Mouse (Mus musculus) intestine, embryonic 16.5 days (tissue): Measurements from ENCODE around the gene Sfmbt1. TPM values are rescaled to one million over a fixed set of nuclear protein-coding genes. Genes with fewer than 3 reads are reported as not detected.
A peak's percentile ranks its signal among the peaks of the same experiment; 100 is the strongest.

Source experiments
- ATAC-seq: fragments of 200-750 bp; cut with Nextera tagmentation; 2 replicates; pipeline ENCODE4 v1.8.0; 2017; ENCODE audit warnings: moderate TSS enrichment, moderate library complexity
- H3K27ac ChIP-seq: fragments of 300-500 bp; sonication (generic); 2 replicates; pipeline ENCODE4 v1.5.1; 2014; ENCODE audit warnings: mild to moderate bottlenecking, low read length
- H3K27me3 ChIP-seq: fragments of 300-500 bp; sonication (generic); replicated peaks from 2 replicates; pipeline ENCODE4 v1.6.1; 2014; ENCODE audit warnings: low read length, control low read depth, mixed read lengths; ENCODE audit not compliant: control insufficient read depth, insufficient read depth
- H3K36me3 ChIP-seq: fragments of 300-500 bp; sonication (generic); 2 replicates; pipeline ENCODE4 v1.6.1; 2014; ENCODE audit warnings: low read length, control low read depth; ENCODE audit not compliant: control insufficient read depth, insufficient read depth
- H3K4me1 ChIP-seq: fragments of 300-500 bp; sonication (generic); 2 replicates; pipeline ENCODE4 v1.6.1; 2014; ENCODE audit warnings: low read length, control low read depth, mixed read lengths; ENCODE audit not compliant: control insufficient read depth, insufficient read depth
- H3K4me2 ChIP-seq: fragments of 300-500 bp; sonication (generic); 2 replicates; pipeline ENCODE4 v1.6.1; 2014; ENCODE audit warnings: low read depth, low read length, control low read depth
- H3K4me3 ChIP-seq: fragments of 300-500 bp; sonication (generic); 2 replicates; pipeline ENCODE4 v1.5.1; 2014; ENCODE audit warnings: mild to moderate bottlenecking, low read length
- H3K9ac ChIP-seq: fragments of 300-500 bp; sonication (generic); 2 replicates; pipeline ENCODE4 v1.6.1; 2014; ENCODE audit warnings: low read depth, low read length
- H3K9me3 ChIP-seq: fragments of 300-500 bp; sonication (generic); 2 replicates; pipeline ENCODE4 v1.6.1; 2016; ENCODE audit warnings: low read length, control low read depth; ENCODE audit not compliant: control insufficient read depth
- WGBS: fragments of 180-500 bp; shearing (Covaris S2); extraction: QIAGEN DNeasy Blood & Tissue Kit; methylation state at CpG from one replicate; pipeline ENCODE4 v1.1.7; 2014; 5-methylcytosine and 5-hydroxymethylcytosine counted together
- polyA plus RNA-seq: library from polyadenylated mRNA; unstranded; fragments of >200 nt; fragmentation: Nextera tagmentation; extraction: Ambion mirVana; gene quantifications from 2 replicates; pipeline ENCODE4 v1.2.1, GENCODE M21; 2015

Sfmbt1 gene
- polyA plus RNA-seq, result 9.7 and 11.1 TPM in 2 replicates

- no peaks in the 10 kb centered on the region for H3K9me3 ChIP-seq
- H3K4me2 ChIP-seq, result peak within 1 kb of the TSS; percentile 94
- 2% methylated on average over 86 of the region's 87 CpGs for WGBS
- H3K9ac ChIP-seq, result peak within 1 kb of the TSS; percentile 93
- peak within 1 kb of the TSS; percentile 92 for H3K27ac ChIP-seq
- H3K27me3 ChIP-seq, result 0 out of 2 replicates have a peak, but pooled peaks cover 3% of the 10 kb centered on the region
- peak; percentile 67 for ATAC-seq
- H3K4me1 ChIP-seq, result 0 out of 2 replicates have a peak, but pooled peaks cover 2% of the 10 kb centered on the region
- H3K36me3 ChIP-seq, result no peaks in the 10 kb centered on the region
- H3K4me3 ChIP-seq, result peak within 1 kb of the TSS; percentile 93
Measured at GRCm38 (mm10) chr14:30714799-30715617, at the start of gene Sfmbt1. Sfmbt1 (plus strand) TSS chr14:30714849.

GRCm38 (mm10) chr14:30666061-30666460, 48.6 kb upstream of the Sfmbt1 start:
- 0 out of 2 replicates have a peak, but pooled peaks cover 8% of the 10 kb centered on the region for H3K36me3 ChIP-seq
- no peak overlapping the region for H3K27ac ChIP-seq
- no peaks in the 10 kb centered on the region for H3K27me3 ChIP-seq
- H3K9ac ChIP-seq, result no peak overlapping the region
- H3K9me3 ChIP-seq, result no peaks in the 10 kb centered on the region
- no peak for ATAC-seq
- no peak overlapping the region for H3K4me3 ChIP-seq
- H3K4me1 ChIP-seq, result no peaks in the 10 kb centered on the region
- WGBS, result 82% methylated on average over 3 of the region's 3 CpGs
- no peak overlapping the region for H3K4me2 ChIP-seq

- Histone ChIP-seq H3K4me2 (no peak overlapping the region), H3K27me3 (no peaks in the 10 kb centered on the region), H3K36me3 (0 out of 2 replicates have a peak, but pooled peaks cover 8% of the 10 kb centered on the region), H3K4me3 (no peak overlapping the region), H3K4me1 (no peaks in the 10 kb centered on the region), H3K27ac (no peak overlapping the region), H3K9me3 (no peaks in the 10 kb centered on the region), H3K9ac (no peak overlapping the region)
- 81% methylated on average over 4 of the region's 4 CpGs for WGBS
- no peak for ATAC-seq
Measured at GRCm38 (mm10) chr14:30666604-30667003, 48.0 kb upstream of the Sfmbt1 start.

- Histone ChIP-seq H3K9me3 (no peaks in the 10 kb centered on the region), H3K27ac (no peak overlapping the region), H3K4me2 (no peak overlapping the region), H3K4me1 (no peaks in the 10 kb centered on the region), H3K36me3 (0 out of 2 replicates have a peak, but pooled peaks cover 8% of the 10 kb centered on the region), H3K27me3 (no peaks in the 10 kb centered on the region), H3K9ac (no peak overlapping the region), H3K4me3 (no peak overlapping the region)
- 94% methylated on average over 6 of the region's 6 CpGs for WGBS
- no peak for ATAC-seq
Measured at GRCm38 (mm10) chr14:30670161-30670560, 44.5 kb upstream of the Sfmbt1 start.

- ATAC-seq, result peak; percentile 21; the same call in 1 of the 2 replicates
- H3K36me3 ChIP-seq, result 0 out of 2 replicates have a peak, but pooled peaks cover 3% of the 10 kb centered on the region
- 72% methylated on average over 15 of the region's 15 CpGs for WGBS
Measured at GRCm38 (mm10) chr14:30671095-30671985, 43.3 kb upstream of the Sfmbt1 start.

GRCm38 (mm10) chr14:30671986-30672312, 42.7 kb upstream of the Sfmbt1 start:
- WGBS, result 3% methylated on average over 3 of the region's 3 CpGs
- Histone ChIP-seq H3K27ac (no peak overlapping the region), H3K4me1 (no peaks in the 10 kb centered on the region), H3K36me3 (no peaks in the 10 kb centered on the region), H3K4me2 (no peak overlapping the region), H3K9ac (no peak overlapping the region), H3K9me3 (no peaks in the 10 kb centered on the region), H3K4me3 (no peak overlapping the region), H3K27me3 (no peaks in the 10 kb centered on the region)
- peak; percentile 89 for ATAC-seq

More at GRCm38 (mm10) chr14:30671095-30671985, 43.3 kb upstream of the Sfmbt1 start:
- Histone ChIP-seq H3K4me2 (no peak overlapping the region), H3K27ac (0 out of 2 replicates have a peak overlapping the region, but pooled peaks have one; percentile 31), H3K27me3 (no peaks in the 10 kb centered on the region), H3K9me3 (no peaks in the 10 kb centered on the region), H3K4me3 (no peak overlapping the region), H3K9ac (no peak overlapping the region), H3K4me1 (no peaks in the 10 kb centered on the region)

- Histone ChIP-seq H3K9me3 (no peaks in the 10 kb centered on the region), H3K27ac (no peak overlapping the region), H3K4me3 (no peak overlapping the region), H3K9ac (no peak overlapping the region), H3K4me2 (no peak overlapping the region), H3K27me3 (no peaks in the 10 kb centered on the region), H3K36me3 (no peaks in the 10 kb centered on the region), H3K4me1 (no peaks in the 10 kb centered on the region)
- no peak for ATAC-seq
- WGBS, result 69% methylated on average over 6 of the region's 6 CpGs
Measured at GRCm38 (mm10) chr14:30674947-30675346, 39.7 kb upstream of the Sfmbt1 start.

GRCm38 (mm10) chr14:30682131-30682530, 32.5 kb upstream of the Sfmbt1 start:
- H3K9me3 ChIP-seq, result no peaks in the 10 kb centered on the region
- WGBS, result 95% methylated on average over 3 of the region's 3 CpGs
- H3K27ac ChIP-seq, result no peak overlapping the region
- H3K4me3 ChIP-seq, result no peak overlapping the region
- ATAC-seq, result no peak
- no peak overlapping the region for H3K9ac ChIP-seq
- H3K4me2 ChIP-seq, result no peak overlapping the region
- H3K4me1 ChIP-seq, result no peaks in the 10 kb centered on the region
- no peaks in the 10 kb centered on the region for H3K27me3 ChIP-seq
- peaks cover 4% of the 10 kb centered on the region for H3K36me3 ChIP-seq

GRCm38 (mm10) chr14:30690685-30691084, 24.0 kb upstream of the Sfmbt1 start:
- Histone ChIP-seq H3K36me3 (0 out of 2 replicates have a peak, but pooled peaks cover 7% of the 10 kb centered on the region), H3K4me2 (no peak overlapping the region), H3K4me3 (no peak overlapping the region), H3K4me1 (peaks cover 3% of the 10 kb centered on the region; the same call in 1 of the 2 replicates), H3K9me3 (no peaks in the 10 kb centered on the region), H3K9ac (no peak overlapping the region), H3K27me3 (no peaks in the 10 kb centered on the region), H3K27ac (peak overlapping the region; percentile 74; the same call in 1 of the 2 replicates)
- 73% methylated on average over 3 of the region's 3 CpGs for WGBS
- peak; percentile 62 for ATAC-seq
